In genomic region chr13:21918570-21919419, GRCm38 (mm10) we compare ENCODE assay signal across 8 mouse cellular contexts. TPM values are rescaled to one million over a fixed set of nuclear protein-coding genes. Genes with fewer than 3 reads are reported as not detected.
DNase-seq lines count a peak whose midpoint lies in the region; ATAC-seq and TF ChIP-seq lines count a peak whose summit lies in the region.

No protein-coding gene starts in this region.

- peaks cover 34% of the 10 kb centered on the region for H3K27me3 ChIP-seq in forebrain, embryonic 14.5 days (replicated peaks; ENCODE audit: control insufficient read depth, insufficient read depth, low read length)
- peaks cover 50% of the 10 kb centered on the region for H3K27me3 ChIP-seq in hindbrain, embryonic 12.5 days
- H3K27me3 ChIP-seq in limb, embryonic 14.5 days (ENCODE audit: control insufficient read depth, insufficient read depth, low read length): peaks cover 11% of the 10 kb centered on the region; the same call in 1 of the 2 replicates
- peaks cover 80% of the 10 kb centered on the region for H3K27me3 ChIP-seq in midbrain, embryonic 13.5 days
- no peaks in the 10 kb centered on the region; the same call in 1 of the 2 replicates for H3K27me3 ChIP-seq in stomach, embryonic 16.5 days (ENCODE audit: control insufficient read depth, insufficient read depth, low read length)

- H3K4me2 ChIP-seq in forebrain, embryonic 14.5 days (ENCODE audit: low read length): peak overlapping the region; percentile 59
- H3K4me2 ChIP-seq in hindbrain, embryonic 12.5 days (replicated peaks): peak overlapping the region; percentile 56
- peak overlapping the region; percentile 74 for H3K4me2 ChIP-seq in limb, embryonic 14.5 days (replicated peaks; ENCODE audit: low read depth, low read length, severe bottlenecking)
- peak overlapping the region; percentile 56 for H3K4me2 ChIP-seq in midbrain, embryonic 13.5 days (replicated peaks)
- peak overlapping the region; percentile 73 for H3K4me2 ChIP-seq in stomach, embryonic 16.5 days (ENCODE audit: low read depth, low read length)

- H3K9ac ChIP-seq in forebrain, embryonic 14.5 days (ENCODE audit: low read length): peak overlapping the region; percentile 38; the same call in 1 of the 2 replicates
- no peak overlapping the region for H3K9ac ChIP-seq in hindbrain, embryonic 12.5 days
- peak overlapping the region; percentile 49 for H3K9ac ChIP-seq in limb, embryonic 14.5 days (ENCODE audit: low read depth, low read length, severe bottlenecking)
- no peak overlapping the region for H3K9ac ChIP-seq in midbrain, embryonic 13.5 days (replicated peaks)
- peak overlapping the region; percentile 64 for H3K9ac ChIP-seq in stomach, embryonic 16.5 days (ENCODE audit: low read length)

- H3K4me1 ChIP-seq in forebrain, embryonic 14.5 days (ENCODE audit: control insufficient read depth, insufficient read depth, low read length): peaks cover 5% of the 10 kb centered on the region; the same call in 1 of the 2 replicates
- H3K4me1 ChIP-seq in hindbrain, embryonic 12.5 days: peaks cover 14% of the 10 kb centered on the region
- no peaks in the 10 kb centered on the region for H3K4me1 ChIP-seq in limb, embryonic 14.5 days (ENCODE audit: control insufficient read depth, insufficient read depth, low read length)
- H3K4me1 ChIP-seq in midbrain, embryonic 13.5 days (replicated peaks): peaks cover 14% of the 10 kb centered on the region
- H3K4me1 ChIP-seq in stomach, embryonic 16.5 days (ENCODE audit: control insufficient read depth, insufficient read depth, low read length): no peaks in the 10 kb centered on the region

- TF ChIP-seq POLR2A in limb, embryonic 14.5 days (IDR thresholded peaks at IDR 0.05; ENCODE audit: borderline replicate concordance, extremely low read depth, insufficient read depth, insufficient read length): no peak

- peak; percentile 36 to 47 for DNase-seq in cerebellum, postnatal 14 days
- DNase-seq in cerebellum, adult 8-10 months: no peak
- peak; percentile 53 for DNase-seq in adrenal gland, postnatal 14 days
- peak; percentile 62 for DNase-seq in forebrain, embryonic 14.5 days (ENCODE audit: low spot score)
- DNase-seq in limb, embryonic 14.5 days (ENCODE audit: low spot score): peak; percentile 87

- H3K36me3 ChIP-seq in forebrain, embryonic 14.5 days (ENCODE audit: control insufficient read depth, insufficient read depth, low read length): no peaks in the 10 kb centered on the region
- no peaks in the 10 kb centered on the region for H3K36me3 ChIP-seq in hindbrain, embryonic 12.5 days
- H3K36me3 ChIP-seq in limb, embryonic 14.5 days (ENCODE audit: control insufficient read depth, insufficient read depth, low read length): no peaks in the 10 kb centered on the region
- H3K36me3 ChIP-seq in midbrain, embryonic 13.5 days: no peaks in the 10 kb centered on the region
- H3K36me3 ChIP-seq in stomach, embryonic 16.5 days (ENCODE audit: control insufficient read depth, insufficient read depth, low read length): no peaks in the 10 kb centered on the region

- no peaks in the 10 kb centered on the region for H3K9me3 ChIP-seq in forebrain, embryonic 14.5 days (replicated peaks; ENCODE audit: control insufficient read depth, low read length)
- H3K9me3 ChIP-seq in hindbrain, embryonic 12.5 days (replicated peaks): no peaks in the 10 kb centered on the region
- no peaks in the 10 kb centered on the region for H3K9me3 ChIP-seq in limb, embryonic 14.5 days (ENCODE audit: control insufficient read depth, low read length)
- H3K9me3 ChIP-seq in midbrain, embryonic 13.5 days: no peaks in the 10 kb centered on the region
- H3K9me3 ChIP-seq in stomach, embryonic 16.5 days (replicated peaks; ENCODE audit: control insufficient read depth, low read length): no peaks in the 10 kb centered on the region

- ATAC-seq in forebrain, embryonic 14.5 days: peak; percentile 55
- ATAC-seq in hindbrain, embryonic 12.5 days (ENCODE audit: low FRiP score): peak; percentile 71; the same call in 1 of the 2 replicates
- ATAC-seq in limb, embryonic 14.5 days (ENCODE audit: low FRiP score, low read depth): peak; percentile 92
- ATAC-seq in midbrain, embryonic 13.5 days: peak; percentile 70; the same call in 1 of the 2 replicates
- ATAC-seq in stomach, embryonic 16.5 days (ENCODE audit: insufficient read depth, low FRiP score): peak; percentile 91

- under 1% methylated on average over 38 of the region's 38 CpGs for WGBS in forebrain, embryonic 14.5 days
- under 1% methylated on average over 38 of the region's 38 CpGs for WGBS in hindbrain, embryonic 12.5 days
- 2% methylated on average over 38 of the region's 38 CpGs for WGBS in limb, embryonic 14.5 days
- under 1% methylated on average over 38 of the region's 38 CpGs for WGBS in midbrain, embryonic 13.5 days
- 5% methylated on average over 38 of the region's 38 CpGs for WGBS in stomach, embryonic 16.5 days

- peak overlapping the region; percentile 29 for H3K4me3 ChIP-seq in forebrain, embryonic 14.5 days (ENCODE audit: low read depth, low read length)
- peak overlapping the region; percentile 39 for H3K4me3 ChIP-seq in hindbrain, embryonic 12.5 days
- H3K4me3 ChIP-seq in limb, embryonic 14.5 days (replicated peaks; ENCODE audit: low read length): peak overlapping the region; percentile 43
- H3K4me3 ChIP-seq in midbrain, embryonic 13.5 days (replicated peaks): peak overlapping the region; percentile 35
- peak overlapping the region; percentile 56 for H3K4me3 ChIP-seq in stomach, embryonic 16.5 days (replicated peaks; ENCODE audit: low read length)

- H3K27ac ChIP-seq in forebrain, embryonic 14.5 days (ENCODE audit: low read depth, low read length): no peak overlapping the region
- H3K27ac ChIP-seq in hindbrain, embryonic 12.5 days: no peak overlapping the region
- 0 out of 2 replicates have a peak overlapping the region, but pooled peaks have one; percentile 39 for H3K27ac ChIP-seq in limb, embryonic 14.5 days (replicated peaks; ENCODE audit: low read depth, low read length)
- no peak overlapping the region for H3K27ac ChIP-seq in midbrain, embryonic 13.5 days
- H3K27ac ChIP-seq in stomach, embryonic 16.5 days (ENCODE audit: low read length): no peak overlapping the region

RNA-seq across cellular contexts. Expression of gene Zfp184, which starts 26.1 kb away (rescaled TPM):
- total RNA-seq in adrenal gland, postnatal 14 days (2021): 1.3 and 1.7 TPM in 2 replicates
- 28.3 and 34.9 TPM in 2 replicates for polyA plus RNA-seq in forebrain, embryonic 14.5 days (2014; fragmentation: Nextera tagmentation; extraction: Ambion mirVana)
- polyA plus RNA-seq in hindbrain, embryonic 12.5 days (2016; fragmentation: Nextera tagmentation; extraction: Ambion mirVana): 19.1 and 20.5 TPM in 2 replicates
- polyA plus RNA-seq in limb, embryonic 14.5 days (2012; rRNA removed): 7.5 and 8.3 TPM in 2 replicates
- polyA plus RNA-seq in limb, embryonic 14.5 days (2014; fragmentation: Nextera tagmentation; extraction: Ambion mirVana): 12.7 and 17.2 TPM in 2 replicates
- 20.5 and 22.3 TPM in 2 replicates for polyA plus RNA-seq in midbrain, embryonic 13.5 days (2015; fragmentation: Nextera tagmentation; extraction: Ambion mirVana)
- polyA plus RNA-seq in stomach, embryonic 16.5 days (2015; fragmentation: Nextera tagmentation; extraction: Ambion mirVana): 5.3 and 6.2 TPM in 2 replicates

Comparison
In these comparisons a context has a peak if more than half of its experiments do, and no peak if none do; other contexts are left out.
1. H3K9ac ChIP-seq: peak in forebrain, embryonic 14.5 days (single experiment), limb, embryonic 14.5 days (single experiment) and stomach, embryonic 16.5 days (single experiment); none in hindbrain, embryonic 12.5 days (single experiment) and midbrain, embryonic 13.5 days (single experiment).
2. Peak in every context shown above with its lines, with median percentiles within 50 percentile points of each other: ATAC-seq, H3K4me2 ChIP-seq and H3K4me3 ChIP-seq.